ENCODE assay signal across 14 mouse cellular contexts in the genomic region with DNA sequence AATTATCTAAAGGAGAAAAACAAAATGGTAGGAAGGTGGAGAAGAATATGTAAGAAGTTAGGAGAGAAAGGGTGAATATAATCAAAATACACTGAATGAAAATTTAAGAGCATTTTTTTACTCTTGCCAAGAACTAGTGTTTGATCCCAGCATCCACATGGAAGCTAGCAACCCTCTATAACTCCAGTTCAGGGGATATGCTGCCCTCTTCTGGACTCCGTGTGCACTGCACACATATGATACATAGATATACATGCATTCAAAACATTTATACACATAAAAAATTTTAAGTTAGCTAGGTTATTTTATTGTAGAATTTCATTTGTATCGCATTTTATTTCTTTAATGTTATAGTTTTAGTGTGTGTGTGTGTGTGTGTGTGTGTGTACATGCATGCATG. TPM values are rescaled to one million over a fixed set of nuclear protein-coding genes. Genes with fewer than 3 reads are reported as not detected.
DNase-seq lines count a peak whose midpoint lies in the region; ATAC-seq and TF ChIP-seq lines count a peak whose summit lies in the region.
"Had no signal": no experiment of that assay in that cellular context is flagged by ENCODE, and none has a peak within 500 bp of the region (broad histone marks: within the 10 kb centered on the region; RNA-seq: fewer than 3 reads in every experiment).

No protein-coding gene starts in this region.

- H3K4me3 ChIP-seq in kidney, postnatal 0 days (replicated peaks; ENCODE audit: low read depth, low read length) = no peak overlapping the region
- no peak overlapping the region for H3K4me3 ChIP-seq in thymus, adult 2 months (ENCODE audit: control insufficient read depth, insufficient read depth, low read length)
- H3K4me3 ChIP-seq: lung, embryonic 15.5 days; midbrain, embryonic 12.5 days; neural tube, embryonic 12.5 days had no signal

- H3K9me3 ChIP-seq in kidney, postnatal 0 days (replicated peaks; ENCODE audit: low read length) = no peaks in the 10 kb centered on the region
- H3K9me3 ChIP-seq: lung, embryonic 15.5 days; midbrain, embryonic 12.5 days; neural tube, embryonic 12.5 days had no signal

- peak; percentile 40; the same call in 1 of the 2 replicates for TF ChIP-seq CTCF in kidney, postnatal 0 days (IDR thresholded peaks at IDR 0.05; ENCODE audit: low read depth)
- no peak for TF ChIP-seq CTCF in thymus, adult 2 months (IDR thresholded peaks at IDR 0.05; ENCODE audit: borderline replicate concordance, control insufficient read depth, extremely low read depth, insufficient read depth, low read length, poor library complexity)

- no peaks in the 10 kb centered on the region for H3K27me3 ChIP-seq in kidney, postnatal 0 days (ENCODE audit: insufficient read depth, low read length)
- no peaks in the 10 kb centered on the region for H3K27me3 ChIP-seq in thymus, adult 2 months (ENCODE audit: control insufficient read depth, insufficient read depth, low read length)
- H3K27me3 ChIP-seq: lung, embryonic 15.5 days; midbrain, embryonic 12.5 days; neural tube, embryonic 12.5 days had no signal

- H3K4me1 ChIP-seq in kidney, postnatal 0 days (replicated peaks; ENCODE audit: insufficient read depth, low read length) = no peaks in the 10 kb centered on the region
- no peaks in the 10 kb centered on the region for H3K4me1 ChIP-seq in thymus, adult 2 months (replicated peaks; ENCODE audit: control insufficient read depth, insufficient read depth, low read length)
- H3K4me1 ChIP-seq: lung, embryonic 15.5 days; midbrain, embryonic 12.5 days; neural tube, embryonic 12.5 days had no signal

- H3K27ac ChIP-seq in kidney, postnatal 0 days = no peak overlapping the region
- H3K27ac ChIP-seq in thymus, adult 2 months (ENCODE audit: control insufficient read depth, insufficient read depth, low read length) = no peak overlapping the region
- H3K27ac ChIP-seq: lung, embryonic 15.5 days; midbrain, embryonic 12.5 days; neural tube, embryonic 12.5 days had no signal

- H3K9ac ChIP-seq in kidney, postnatal 0 days (ENCODE audit: low read depth, low read length) = no peak overlapping the region
- H3K9ac ChIP-seq: lung, embryonic 15.5 days; midbrain, embryonic 12.5 days; neural tube, embryonic 12.5 days had no signal

- no peak for TF ChIP-seq POLR2A in thymus, adult 2 months (IDR thresholded peaks at IDR 0.05; ENCODE audit: control insufficient read depth, extremely low read depth, insufficient read depth, low read length, poor library complexity)

- H3K36me3 ChIP-seq in kidney, postnatal 0 days (ENCODE audit: insufficient read depth, low read length) = no peaks in the 10 kb centered on the region
- H3K36me3 ChIP-seq in thymus, adult 2 months (ENCODE audit: control insufficient read depth, insufficient read depth, low read length) = no peaks in the 10 kb centered on the region
- H3K36me3 ChIP-seq: lung, embryonic 15.5 days; midbrain, embryonic 12.5 days; neural tube, embryonic 12.5 days had no signal

- DNase-seq in kidney, postnatal 0 days (ENCODE audit: low spot score) = no peak
- no peak for DNase-seq in kidney, adult 9 months
- peak; percentile 2 for DNase-seq in thymus, postnatal 25 days
- DNase-seq in thymus, adult 2 months = no peak
- DNase-seq in ZHBTc4 (ENCODE audit: low read depth, low spot score) = peak; percentile 45
- peak; percentile 40 for DNase-seq in thymus, postnatal 4 days
- DNase-seq in left cerebral cortex, postnatal 36 days (ENCODE audit: low spot score in 2 of 2) = no peak
- DNase-seq: adrenal gland, postnatal 14 days; cerebellum, adult 8-10 months had no signal

- intact Hi-C loops in left cerebral cortex, postnatal 36 days (cut with DNase I) = no loop called here

- no peak overlapping the region for H3K4me2 ChIP-seq in kidney, postnatal 0 days (ENCODE audit: low read length)
- H3K4me2 ChIP-seq: lung, embryonic 15.5 days; midbrain, embryonic 12.5 days; neural tube, embryonic 12.5 days had no signal

- WGBS in kidney, postnatal 0 days = 42% methylated on average over 2 of the region's 2 CpGs
- WGBS in thymus, adult 2 months = 60% methylated on average over 2 of the region's 2 CpGs

- no peak for ATAC-seq in kidney, postnatal 0 days (replicated peaks; ENCODE audit: low FRiP score, low read depth)
- ATAC-seq in cerebellum, adult (ENCODE audit: insufficient number of reproducible peaks, low FRiP score, low TSS enrichment) = no peak
- ATAC-seq: hindbrain, embryonic 16.5 days had no signal

RNA-seq across cellular contexts. Expression of a gene that starts 6.3 kb away (rescaled TPM):
- 12.5 and 13.7 TPM in 2 replicates for polyA plus RNA-seq in kidney, postnatal 0 days (2015; fragmentation: Nextera tagmentation; extraction: Ambion mirVana)
- 3.2 and 3.9 TPM in 2 replicates for polyA plus RNA-seq in thymus, adult 2 months (2012; rRNA removed)
- total RNA-seq in left cerebral cortex, postnatal 36 days (2021) = 1 to 10 TPM; 8.9 to 9.0 TPM

RNA-seq across cellular contexts. Expression of a gene that starts 50.2 kb away (rescaled TPM):
- 0.70 and 0.74 TPM in 2 replicates for polyA plus RNA-seq in kidney, postnatal 0 days (2015; fragmentation: Nextera tagmentation; extraction: Ambion mirVana)
- 0.64 and 0.73 TPM in 2 replicates for polyA plus RNA-seq in thymus, adult 2 months (2012; rRNA removed)
- 10 to 100 TPM; 12.3 to 14.6 TPM for total RNA-seq in left cerebral cortex, postnatal 36 days (2021)

Comparison
In these comparisons a context has a peak if more than half of its experiments do, and no peak if none do; other contexts are left out.
1. DNase-seq: peak in thymus, postnatal 25 days (single experiment), ZHBTc4 (single experiment) and thymus, postnatal 4 days (single experiment); none in kidney, postnatal 0 days (single experiment), kidney, adult 9 months (single experiment), thymus, adult 2 months (single experiment) and left cerebral cortex, postnatal 36 days (0 of 2).